Mouse (Mus musculus): ENCODE measurements around the gene Nek11.

Nek11 gene

DNA sequence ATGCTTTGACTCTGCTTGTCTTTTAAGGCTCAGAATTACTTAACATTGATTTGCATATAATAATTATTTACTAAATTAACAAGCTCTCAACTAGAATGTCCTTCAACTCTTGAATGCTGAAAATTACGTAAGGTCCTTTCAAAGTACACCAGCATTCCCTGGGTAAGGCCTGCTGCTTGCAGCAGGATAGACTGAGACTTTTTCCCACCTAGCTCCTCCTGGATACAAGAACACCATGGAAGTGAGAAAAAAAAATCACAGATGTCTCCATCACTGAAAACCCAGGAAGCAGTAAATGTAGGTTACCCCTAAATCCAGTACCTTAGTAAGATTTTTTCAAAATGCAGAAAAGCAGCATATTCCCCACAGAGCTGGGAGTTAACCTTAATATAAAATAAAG is 82.6 kb downstream of the Nek11 start:
- DNase-seq, result no peak

- DNase-seq, result no peak
Observed at GRCm38 (mm10) chr9:105309553-105310281, 85.6 kb downstream of the Nek11 start.

GRCm38 (mm10) chr9:105306042-105306441 is 89.3 kb downstream of the Nek11 start:
- DNase-seq, result no peak

GRCm38 (mm10) chr9:105302230-105302629 is 93.1 kb downstream of the Nek11 start:
- DNase-seq, result no peak

GRCm38 (mm10) chr9:105301396-105301795 is 93.9 kb downstream of the Nek11 start:
- DNase-seq, result no peak

- DNase-seq, result no peak
Observed at GRCm38 (mm10) chr9:105300738-105301325, 94.5 kb downstream of the Nek11 start.

DNA sequence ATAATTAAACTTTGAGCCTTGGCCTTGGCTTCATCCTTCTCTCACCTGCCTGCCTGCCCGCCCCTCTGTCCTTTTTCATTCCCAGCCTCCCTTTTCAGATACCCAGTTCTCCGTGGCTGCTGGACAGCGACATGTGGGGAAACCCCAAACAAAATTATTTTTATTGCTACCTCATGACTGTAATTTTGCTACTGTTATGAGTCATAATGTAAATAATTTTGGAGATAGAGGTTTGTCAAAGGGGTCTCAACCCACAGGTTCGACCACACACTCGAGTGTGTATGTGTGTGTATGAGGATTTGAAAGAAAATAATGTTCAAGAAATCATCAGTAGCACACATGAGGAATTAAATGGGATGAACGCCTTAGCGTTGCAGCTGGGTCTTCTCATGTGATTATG is 110.7 kb downstream of the Nek11 start:
- no peak for DNase-seq

DNA sequence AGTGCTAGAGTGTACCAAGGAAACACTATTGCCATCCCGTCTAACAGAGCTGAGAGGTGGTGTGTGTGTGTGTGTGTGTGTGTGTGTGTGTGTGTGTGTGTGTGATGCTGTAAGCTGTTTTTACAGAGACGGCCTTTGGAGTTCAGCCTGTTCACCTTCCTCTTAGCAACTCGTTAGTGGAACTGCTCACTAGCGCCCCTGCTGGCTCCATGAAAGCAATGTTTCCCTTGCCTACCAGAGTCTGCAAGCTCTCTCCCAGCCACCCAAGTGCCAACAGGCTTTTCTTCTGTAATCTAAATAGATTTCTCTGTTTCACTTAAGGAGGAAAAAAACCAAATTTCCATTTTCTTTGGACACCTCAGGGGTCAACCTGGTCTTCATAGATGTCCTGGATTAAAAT is 112.6 kb downstream of the Nek11 start:
- no peak for DNase-seq

GRCm38 (mm10) chr9:105274925-105275324 is 120.4 kb downstream of the Nek11 start:
- no peak for DNase-seq

- peak; percentile 41 for DNase-seq
Observed at GRCm38 (mm10) chr9:105274286-105274685, 121.0 kb downstream of the Nek11 start.

DNA sequence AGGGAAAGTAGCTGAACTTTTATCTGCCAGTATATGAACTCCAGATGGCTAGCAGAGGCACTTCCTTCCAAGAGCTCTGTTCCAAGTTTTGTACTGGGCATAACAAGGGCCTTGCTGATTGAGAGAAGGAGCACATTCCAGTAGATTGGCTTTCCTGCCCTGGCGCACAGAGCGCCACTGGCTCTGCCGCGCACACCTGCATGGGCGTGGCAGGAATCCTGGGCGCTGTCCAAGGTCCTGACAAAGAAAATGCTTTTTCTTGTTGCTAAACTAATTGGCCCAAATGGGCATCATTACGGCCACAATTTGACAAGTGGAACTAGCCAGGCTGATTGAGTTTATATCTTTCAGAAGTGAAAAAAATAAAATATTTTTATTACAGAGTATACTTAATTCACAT is 123.1 kb downstream of the Nek11 start:
- DNase-seq, result peak; percentile 59

GRCm38 (mm10) chr9:105263140-105263539 is 132.2 kb downstream of the Nek11 start:
- peak; percentile 18 for DNase-seq

DNA sequence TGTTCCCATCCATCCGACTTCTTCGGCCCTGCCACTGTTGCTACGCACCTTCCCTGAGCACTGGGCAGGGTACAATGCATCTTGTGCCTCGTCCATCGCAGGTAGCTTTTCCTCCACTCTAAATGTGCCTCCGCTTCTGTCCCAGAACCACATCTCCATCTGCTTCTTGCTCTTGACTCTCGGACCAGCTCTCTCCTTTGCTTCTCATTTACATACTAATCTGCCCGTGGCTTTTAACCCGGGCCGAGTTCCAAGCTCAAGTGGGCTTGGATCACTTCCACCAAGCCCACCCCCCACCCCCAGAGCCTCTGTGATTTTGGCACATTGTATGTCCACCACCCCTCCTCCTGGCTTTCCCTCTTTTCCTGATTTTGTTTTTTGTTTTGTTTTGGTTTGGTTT is 137.7 kb downstream of the Nek11 start:
- DNase-seq, result peak; percentile 39

DNA sequence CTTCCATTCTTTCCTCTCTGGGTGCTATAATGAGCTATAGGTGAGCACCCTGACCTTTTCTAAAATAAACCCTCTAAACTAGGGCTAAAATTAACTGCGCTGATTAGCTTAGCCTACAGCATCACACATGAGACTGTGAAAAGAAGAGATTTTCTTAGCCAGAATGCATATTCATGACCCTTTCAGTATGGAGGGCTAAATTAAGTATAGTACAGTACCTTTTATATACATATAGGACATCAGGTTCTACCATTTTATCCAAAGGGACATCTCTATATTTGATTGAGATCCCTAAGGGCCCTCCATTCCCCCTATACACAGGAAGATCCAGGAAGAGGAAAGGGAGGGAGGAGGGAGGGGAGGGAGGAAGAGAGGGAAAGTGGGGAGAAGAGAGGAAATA is 141.2 kb downstream of the Nek11 start:
- no peak for DNase-seq

DNA sequence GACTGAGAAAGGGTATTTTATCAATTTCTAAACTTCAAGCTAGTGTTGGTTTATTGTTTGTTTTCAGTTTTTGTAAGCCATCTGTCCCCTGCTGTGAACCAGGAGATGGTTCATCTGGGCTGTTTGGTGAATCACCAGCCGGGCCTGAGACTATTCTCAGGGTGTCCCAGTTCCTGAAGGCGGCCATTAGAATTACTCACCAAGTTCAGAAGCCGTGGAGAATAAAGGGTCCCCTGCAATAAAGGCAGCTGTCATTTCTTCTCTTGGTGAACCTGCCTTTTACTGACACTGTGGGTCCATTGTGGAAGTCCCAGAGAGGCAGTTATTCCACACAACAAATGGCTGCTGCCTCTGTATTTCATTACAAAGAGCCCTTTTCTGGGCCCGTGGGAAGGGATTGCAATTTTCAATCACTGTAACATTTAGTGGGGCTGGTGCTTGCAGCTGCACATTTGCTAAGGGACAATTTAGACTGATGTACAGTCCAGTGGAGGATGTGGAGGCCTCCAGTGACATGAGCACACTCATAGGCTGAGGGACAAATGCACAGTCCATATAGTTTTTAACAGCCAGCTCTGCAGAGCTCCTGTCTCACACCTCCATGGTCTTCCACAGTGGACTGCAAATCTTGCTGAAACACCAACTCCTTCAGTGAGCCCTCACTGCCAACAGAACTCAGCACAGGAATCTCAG is 142.8 kb downstream of the Nek11 start:
- peak; percentile 74 for DNase-seq

- DNase-seq, result peak; percentile 73
Observed at GRCm38 (mm10) chr9:105251256-105251655, 144.1 kb downstream of the Nek11 start.

GRCm38 (mm10) chr9:105244024-105244423 is 151.3 kb downstream of the Nek11 start:
- DNase-seq, result peak; percentile 55

DNA sequence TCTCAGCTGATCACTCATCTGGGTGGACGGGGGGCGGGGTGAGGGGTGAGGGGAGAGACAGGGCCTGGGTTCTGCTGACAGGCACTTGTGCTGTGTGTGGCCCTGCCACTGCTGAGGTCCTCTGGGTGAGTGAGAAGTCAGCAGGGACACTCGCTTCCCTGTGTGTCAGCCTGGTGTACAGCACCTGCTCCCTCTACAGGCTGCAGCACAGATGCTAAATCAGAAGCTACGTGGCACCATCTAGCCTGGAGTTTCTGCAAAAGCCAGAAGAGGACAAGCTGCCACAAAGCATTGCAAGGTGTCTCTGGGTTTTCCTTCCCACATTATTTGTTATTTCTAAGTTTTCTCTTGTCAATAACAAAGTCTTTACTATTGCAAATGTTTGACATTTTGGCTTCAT is 180.9 kb downstream of the Nek11 start:
- no peak for DNase-seq

- no peak for DNase-seq
Observed at GRCm38 (mm10) chr9:105200305-105200704, 195.0 kb downstream of the Nek11 start.

GRCm38 (mm10) chr9:105186725-105187124 is 208.6 kb downstream of the Nek11 start:
- DNase-seq, result peak; percentile 89

DNA sequence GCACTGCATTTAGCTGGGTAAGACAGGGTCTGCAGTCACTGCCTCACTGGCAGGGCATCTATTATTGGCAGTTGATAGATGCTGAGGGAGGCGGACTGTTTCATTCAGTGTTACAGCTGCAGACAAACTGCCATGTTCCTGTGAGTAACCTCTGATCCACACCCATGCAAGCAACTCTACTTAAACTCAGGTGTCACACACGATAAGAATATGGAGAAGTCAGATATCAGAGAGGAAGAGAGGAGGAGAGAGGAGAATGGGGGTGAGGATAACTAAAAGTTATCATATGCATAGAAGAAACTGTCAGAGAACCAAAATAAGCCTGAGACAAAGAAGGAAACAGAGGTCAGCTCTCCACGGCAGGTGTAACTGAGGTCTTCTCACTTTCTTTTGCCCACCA is 212.9 kb downstream of the Nek11 start:
- no peak for DNase-seq

DNA sequence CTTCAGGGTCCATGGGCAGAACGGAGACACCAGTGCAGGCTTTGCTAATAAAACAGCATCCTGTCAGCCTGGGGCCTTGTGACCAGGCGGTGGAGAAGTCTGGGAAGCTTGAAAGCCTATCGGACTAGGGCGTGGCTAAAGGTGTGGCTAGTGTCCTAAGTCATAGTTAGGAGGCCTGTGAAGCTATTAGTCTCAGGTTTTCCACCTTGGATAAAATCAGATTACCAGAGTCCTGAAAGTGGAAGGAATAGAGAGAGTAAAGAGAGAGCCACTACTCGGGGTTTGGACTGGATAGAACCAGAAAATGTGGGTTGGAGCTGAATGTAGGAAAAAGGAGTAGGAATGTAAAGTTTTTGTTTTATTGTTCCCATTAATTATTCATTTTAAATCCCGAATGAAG is 250.3 kb downstream of the Nek11 start, which contains the start of gene 1700080E11Rik:
Gene 1700080E11Rik (minus strand): TSS at position 101 of the 400 bp plus-strand sequence.
- no peak for DNase-seq

DNA sequence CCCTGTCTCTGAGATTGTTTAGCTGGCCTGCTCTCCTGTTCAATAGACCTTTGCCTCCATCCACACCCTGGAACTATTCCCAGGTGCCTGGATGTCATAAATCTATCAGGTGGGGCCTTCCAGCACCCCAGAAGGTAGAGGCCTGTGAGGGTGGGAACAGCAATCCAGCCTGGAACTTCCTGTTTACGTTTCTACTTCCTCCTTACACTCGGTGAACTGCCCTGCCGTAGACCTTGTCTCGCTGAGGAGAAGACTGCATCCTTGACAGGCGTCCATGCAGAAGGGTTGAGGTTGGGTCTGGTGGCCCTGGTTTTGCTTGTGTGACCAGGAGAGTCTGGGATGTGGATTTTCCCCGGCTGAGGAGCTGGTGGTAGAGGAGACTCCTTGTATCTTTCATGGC is 256.1 kb downstream of the Nek11 start:
- DNase-seq, result peak; percentile 75

GRCm38 (mm10) chr9:105136404-105136803 is 258.9 kb downstream of the Nek11 start:
- DNase-seq, result peak; percentile 87

All from heart, adult 11 months (tissue).